Mouse (Mus musculus) erythroblast, embryonic 14.5 days (primary cell): ENCODE data around the gene Ift52. TPM values are rescaled to one million over a fixed set of nuclear protein-coding genes. Genes with fewer than 3 reads are reported as not detected.

Experiments
- H3K27me3 ChIP-seq: 2 replicates; pipeline ENCODE4 v1.6.1; 2012; ENCODE audit warnings: inconsistent platforms; ENCODE audit not compliant: control insufficient read depth
- H3K36me3 ChIP-seq: 2 replicates; pipeline ENCODE4 v1.6.1; 2012; ENCODE audit warnings: mild to moderate bottlenecking, inconsistent platforms; ENCODE audit not compliant: control insufficient read depth
- H3K4me1 ChIP-seq: 2 replicates; pipeline ENCODE4 v1.6.1; 2012; ENCODE audit warnings: inconsistent platforms; ENCODE audit not compliant: control insufficient read depth
- H3K4me3 ChIP-seq: replicated peaks from 2 replicates; pipeline ENCODE3; 2012; ENCODE audit warnings: moderate library complexity, mild to moderate bottlenecking, inconsistent platforms
- H3K9me3 ChIP-seq: 2 replicates; pipeline ENCODE4 v1.6.1; 2012; ENCODE audit warnings: low read length, inconsistent platforms, mixed read lengths; ENCODE audit not compliant: control insufficient read depth
- GATA1 ChIP-seq: IDR thresholded peaks from 2 replicates; pipeline ENCODE4 v1.6.1; 2012; ENCODE audit warnings: low read length, inconsistent platforms, mixed read lengths
- TAL1 ChIP-seq: IDR thresholded peaks from 3 replicates; pipeline ENCODE4 v1.6.1; 2012; ENCODE audit warnings: low read length, inconsistent platforms, mixed read lengths
- polyA plus RNA-seq: library from polyadenylated mRNA; stranded (reverse); fragments of >175 nt; gene quantifications from 2 replicates; pipeline ENCODE4 v1.2.3, GENCODE M21; 2012

Ift52 gene
- polyA plus RNA-seq, 1 experiment = 0.36 TPM

DNA sequence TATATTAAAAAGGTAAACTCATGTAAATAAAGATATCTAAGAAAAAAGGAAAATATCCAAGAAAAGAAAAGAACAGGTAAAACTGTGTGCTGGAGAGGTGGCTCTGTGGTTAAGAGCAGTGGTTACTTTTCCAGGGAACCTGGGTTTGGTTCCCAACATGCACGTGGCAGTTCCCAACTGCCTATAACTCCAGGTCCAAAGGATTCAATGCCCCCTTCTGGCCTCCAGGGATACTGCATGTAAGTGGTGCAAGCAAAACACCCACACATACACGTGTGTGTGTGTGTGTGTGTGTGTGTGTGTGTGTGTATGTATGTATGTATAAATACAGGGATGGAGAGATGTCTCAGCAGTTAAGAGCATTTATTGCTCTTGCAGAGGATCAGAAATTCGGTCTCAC is 17.4 kb upstream of the Ift52 start:
- H3K36me3 ChIP-seq = peaks cover 5% of the 10 kb centered on the region; the same call in 1 of the 2 replicates
- H3K9me3 ChIP-seq = no peaks in the 10 kb centered on the region
- H3K27me3 ChIP-seq = no peaks in the 10 kb centered on the region
- peaks cover 15% of the 10 kb centered on the region for H3K4me1 ChIP-seq
- H3K4me3 ChIP-seq = no peak overlapping the region
- TF ChIP-seq TAL1 (no peak), GATA1 (no peak)

DNA sequence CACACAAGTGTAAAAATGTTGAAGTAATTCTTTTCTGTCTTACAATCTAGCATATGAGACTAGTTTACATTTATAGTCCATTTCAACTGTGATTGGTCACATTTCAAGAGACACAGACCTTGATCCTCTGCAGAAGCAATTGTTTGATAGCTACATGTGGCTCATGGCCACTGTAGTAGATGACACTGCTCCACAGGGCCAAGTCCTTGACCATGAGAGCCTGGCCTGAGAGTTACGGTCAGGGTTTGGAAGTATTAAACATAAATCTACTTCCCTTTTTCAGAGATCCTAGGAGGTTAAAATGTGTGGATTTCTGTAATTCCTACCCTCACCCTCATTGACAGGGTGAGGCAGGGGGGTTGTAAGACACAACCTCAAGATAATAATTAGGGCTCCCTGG is 16.1 kb upstream of the Ift52 start:
- Histone ChIP-seq H3K4me1 (peaks cover 13% of the 10 kb centered on the region), H3K4me3 (no peak overlapping the region), H3K9me3 (no peaks in the 10 kb centered on the region), H3K36me3 (peaks cover 2% of the 10 kb centered on the region; the same call in 1 of the 2 replicates), H3K27me3 (no peaks in the 10 kb centered on the region)
- TF ChIP-seq TAL1 (no peak), GATA1 (no peak)

DNA sequence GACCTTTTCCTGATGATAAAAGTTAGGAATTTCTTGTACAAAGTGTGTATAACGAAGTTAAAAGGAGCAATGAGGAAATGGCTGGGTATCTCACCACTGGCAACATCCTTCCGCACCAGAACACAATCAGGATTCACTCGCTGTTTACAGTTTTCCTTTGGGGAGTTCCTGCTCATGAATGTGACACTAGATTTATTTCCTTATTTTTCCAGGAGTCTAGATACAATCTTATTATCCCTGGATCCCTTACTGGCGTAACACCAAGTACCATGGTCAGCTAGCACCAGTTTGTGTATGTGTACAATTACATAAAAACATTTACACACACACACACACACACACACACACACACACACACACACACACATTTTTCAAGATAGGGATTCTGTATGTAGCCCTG is 9.9 kb upstream of the Ift52 start:
- Histone ChIP-seq H3K4me3 (no peak overlapping the region), H3K27me3 (no peaks in the 10 kb centered on the region), H3K9me3 (no peaks in the 10 kb centered on the region), H3K4me1 (no peaks in the 10 kb centered on the region), H3K36me3 (no peaks in the 10 kb centered on the region; the same call in 1 of the 2 replicates)
- no peak for TF ChIP-seq TAL1
- TF ChIP-seq GATA1 = no peak

DNA sequence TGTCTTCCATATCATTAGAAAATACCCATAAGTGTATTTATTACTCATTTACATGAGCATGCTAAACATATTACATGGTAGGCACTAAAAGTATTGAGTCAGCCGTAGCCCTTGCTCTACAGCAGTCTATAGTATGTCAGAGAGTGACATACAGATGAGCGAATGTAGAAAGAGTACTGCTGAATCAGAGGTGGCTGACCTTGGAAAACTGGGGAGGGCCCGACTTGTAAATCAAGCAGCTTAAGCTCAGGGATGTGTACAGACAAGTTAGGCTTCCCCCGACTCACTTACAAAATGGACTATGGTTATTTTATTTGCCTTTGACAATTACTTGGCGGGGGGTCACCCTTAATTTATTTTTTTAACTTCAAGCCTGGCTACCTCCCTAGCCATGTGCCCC is 14.1 kb downstream of the Ift52 start:
- no peaks in the 10 kb centered on the region for H3K9me3 ChIP-seq
- no peaks in the 10 kb centered on the region for H3K27me3 ChIP-seq
- no peak overlapping the region for H3K4me3 ChIP-seq
- TF ChIP-seq TAL1 (no peak), GATA1 (no peak)
- peaks cover 88% of the 10 kb centered on the region for H3K36me3 ChIP-seq
- H3K4me1 ChIP-seq = no peaks in the 10 kb centered on the region

DNA sequence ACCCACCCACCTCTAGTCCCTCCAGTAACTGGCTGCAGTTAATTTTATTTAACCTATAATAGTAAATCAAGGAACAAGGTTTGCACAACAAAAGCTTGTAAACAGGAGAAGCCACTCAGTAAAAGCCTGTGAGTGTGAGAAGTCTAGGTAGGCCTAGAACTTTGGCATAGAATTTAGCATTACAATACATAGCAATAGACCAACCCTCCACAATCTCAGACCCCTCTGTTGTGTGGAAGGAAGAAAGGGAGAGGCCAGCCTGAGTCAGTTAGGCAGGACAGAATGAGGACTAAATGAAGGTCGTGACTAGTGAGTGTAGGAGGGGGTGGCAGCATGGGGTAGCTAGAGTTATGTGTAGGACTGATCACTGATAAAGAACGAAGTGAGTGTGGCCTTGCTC is 14.6 kb downstream of the Ift52 start:
- Histone ChIP-seq H3K36me3 (peaks cover 88% of the 10 kb centered on the region), H3K4me3 (no peak overlapping the region), H3K4me1 (no peaks in the 10 kb centered on the region), H3K9me3 (no peaks in the 10 kb centered on the region), H3K27me3 (no peaks in the 10 kb centered on the region)
- TF ChIP-seq GATA1 = no peak
- TF ChIP-seq TAL1 = no peak

DNA sequence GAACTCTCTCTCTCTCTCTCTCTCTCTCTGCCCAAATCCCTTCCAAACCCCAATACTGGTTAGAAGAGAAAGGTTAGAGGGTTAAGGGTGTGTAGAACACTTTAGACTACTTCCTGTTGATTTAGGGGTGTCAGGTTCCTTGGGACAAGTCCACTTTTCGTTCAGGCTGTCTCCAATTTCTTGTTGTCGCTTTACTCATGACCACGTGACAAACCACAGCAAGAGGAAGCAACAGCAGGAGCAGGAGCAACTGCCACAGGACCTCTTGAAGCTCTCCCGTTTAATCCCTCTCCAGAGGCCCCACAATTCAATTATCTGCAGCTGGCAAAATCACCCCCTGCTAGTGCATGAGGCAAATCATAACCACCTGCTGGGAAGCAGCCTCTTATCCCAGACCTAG is 15.5 kb downstream of the Ift52 start:
- peaks cover 88% of the 10 kb centered on the region for H3K36me3 ChIP-seq
- no peaks in the 10 kb centered on the region for H3K9me3 ChIP-seq
- no peaks in the 10 kb centered on the region for H3K27me3 ChIP-seq
- H3K4me1 ChIP-seq = no peaks in the 10 kb centered on the region
- no peak overlapping the region for H3K4me3 ChIP-seq
- TF ChIP-seq TAL1 = no peak

DNA sequence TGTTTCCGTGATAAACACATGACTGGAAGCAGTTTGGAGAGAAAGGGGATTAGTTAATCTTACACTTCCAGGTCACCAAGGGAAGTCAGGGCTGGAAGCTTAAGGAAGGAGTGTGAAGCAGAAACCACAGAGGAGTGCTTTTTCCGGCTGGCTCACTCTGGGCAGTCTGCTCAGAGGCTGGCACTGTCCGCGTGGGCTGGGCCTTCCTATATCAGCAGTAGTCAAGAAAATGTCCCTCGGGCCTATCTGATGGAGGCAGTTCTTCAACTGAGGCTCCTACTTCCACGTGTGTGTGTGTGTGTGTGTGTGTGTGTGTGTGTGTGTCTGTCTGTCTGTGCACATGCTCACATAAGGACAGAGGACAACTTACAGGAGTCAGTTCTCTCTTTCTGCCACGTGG is 22.8 kb downstream of the Ift52 start:
- TF ChIP-seq TAL1 = no peak
- TF ChIP-seq GATA1 = no peak
- Histone ChIP-seq H3K9me3 (no peaks in the 10 kb centered on the region), H3K4me1 (no peaks in the 10 kb centered on the region; the same call in 1 of the 2 replicates), H3K4me3 (no peak overlapping the region), H3K36me3 (peaks cover 88% of the 10 kb centered on the region), H3K27me3 (no peaks in the 10 kb centered on the region)

DNA sequence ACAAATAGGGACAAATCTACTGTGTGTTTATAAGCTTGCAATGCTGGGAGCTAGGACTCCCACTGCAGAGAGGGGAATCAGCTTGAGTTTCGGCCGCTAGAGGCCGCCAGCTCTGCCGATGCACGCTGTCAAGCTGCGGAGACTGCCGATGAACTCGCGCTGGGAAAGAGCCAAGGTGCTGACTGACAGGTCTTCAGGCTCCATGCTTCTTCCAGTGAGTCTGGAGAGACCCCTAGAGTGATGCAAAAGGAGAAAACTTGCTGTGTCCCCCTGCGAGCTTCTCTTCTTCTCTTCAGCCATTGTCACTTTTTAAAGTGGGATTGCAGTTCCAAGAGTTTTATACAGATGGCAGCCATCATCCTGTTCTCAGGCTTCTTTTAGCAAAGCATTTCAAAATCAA is 31.0 kb downstream of the Ift52 start:
- Histone ChIP-seq H3K9me3 (no peaks in the 10 kb centered on the region), H3K4me3 (no peak overlapping the region), H3K4me1 (peaks cover 6% of the 10 kb centered on the region), H3K36me3 (peaks cover 44% of the 10 kb centered on the region), H3K27me3 (no peaks in the 10 kb centered on the region)
- TF ChIP-seq GATA1 (no peak), TAL1 (no peak)

DNA sequence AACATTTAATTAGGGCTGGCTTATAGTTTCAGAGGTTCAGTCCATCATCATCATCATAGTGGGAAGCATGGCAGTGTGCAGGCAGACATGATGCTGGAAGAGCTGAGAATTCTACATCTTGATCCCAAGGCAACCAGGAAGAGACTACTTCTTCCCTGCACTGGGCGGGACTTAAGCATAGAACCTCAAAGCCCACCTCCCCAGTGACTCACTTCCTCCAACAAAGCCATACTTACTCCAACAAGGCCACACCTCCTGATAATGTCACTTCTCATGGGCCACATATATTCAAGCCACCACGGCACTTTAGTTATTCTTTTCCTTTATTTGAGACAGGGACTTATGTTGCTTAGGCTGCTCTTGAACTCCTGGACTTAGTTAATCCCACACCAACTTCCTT is 32.0 kb downstream of the Ift52 start:
- no peak for TF ChIP-seq GATA1
- no peak for TF ChIP-seq TAL1
- H3K9me3 ChIP-seq = no peaks in the 10 kb centered on the region
- H3K4me1 ChIP-seq = peaks cover 16% of the 10 kb centered on the region
- no peak overlapping the region for H3K4me3 ChIP-seq
- no peaks in the 10 kb centered on the region for H3K27me3 ChIP-seq
- H3K36me3 ChIP-seq = peaks cover 36% of the 10 kb centered on the region

DNA sequence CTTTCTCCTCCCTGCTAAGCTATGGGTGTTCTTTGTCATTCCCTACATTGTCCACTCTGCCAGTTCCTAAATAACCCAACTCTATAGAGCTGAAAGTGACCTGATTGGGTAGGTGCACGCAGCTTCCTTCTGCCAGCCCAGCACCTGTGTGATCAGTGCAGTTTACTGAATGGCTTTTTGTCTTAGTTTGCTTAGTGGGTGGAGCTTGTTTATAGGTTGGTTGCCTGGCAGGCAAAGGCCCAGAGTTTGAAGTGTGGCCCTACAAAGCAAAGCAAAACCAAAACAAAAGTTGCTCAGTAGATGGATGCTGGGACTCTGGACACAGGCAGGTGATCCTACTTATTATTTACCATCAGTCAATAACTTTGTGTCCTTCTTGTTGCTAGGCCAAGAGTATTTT is 34.5 kb downstream of the Ift52 start:
- Histone ChIP-seq H3K27me3 (no peaks in the 10 kb centered on the region), H3K4me1 (peaks cover 41% of the 10 kb centered on the region), H3K9me3 (no peaks in the 10 kb centered on the region), H3K4me3 (no peak overlapping the region), H3K36me3 (peaks cover 26% of the 10 kb centered on the region)
- TF ChIP-seq GATA1 (no peak), TAL1 (no peak)
